Comparison of ENCODE assay signal across 13 mouse cellular contexts in genomic region chr2:71956463-71956862, GRCm38 (mm10). TPM values are rescaled to one million over a fixed set of nuclear protein-coding genes. Genes with fewer than 3 reads are reported as not detected.
DNase-seq lines count a peak whose midpoint lies in the region; ATAC-seq lines count a peak whose summit lies in the region.
"Had no signal": no experiment of that assay in that cellular context is flagged by ENCODE, and none has a peak within 500 bp of the region (broad histone marks: within the 10 kb centered on the region; RNA-seq: fewer than 3 reads in every experiment).

No protein-coding gene starts in this region.

- no peaks in the 10 kb centered on the region for H3K9me3 ChIP-seq in kidney, embryonic 14.5 days (ENCODE audit: control insufficient read depth, low read length)
- H3K9me3 ChIP-seq: embryonic facial prominence, embryonic 12.5 days; hindbrain, embryonic 15.5 days had no signal

- no peak overlapping the region for H3K9ac ChIP-seq in kidney, embryonic 14.5 days (ENCODE audit: low read depth, low read length)
- H3K9ac ChIP-seq: embryonic facial prominence, embryonic 12.5 days; hindbrain, embryonic 15.5 days had no signal

- 54% methylated on average over 5 of the region's 5 CpGs for WGBS in kidney, embryonic 14.5 days

- H3K36me3 ChIP-seq in kidney, embryonic 14.5 days (ENCODE audit: control insufficient read depth, insufficient read depth, low read length), result no peaks in the 10 kb centered on the region
- H3K36me3 ChIP-seq: embryonic facial prominence, embryonic 12.5 days; hindbrain, embryonic 15.5 days had no signal

- no peak for ATAC-seq in kidney, embryonic 14.5 days (ENCODE audit: low FRiP score, low TSS enrichment)
- ATAC-seq: Patski had no signal

- no peak overlapping the region for H3K27ac ChIP-seq in kidney, embryonic 14.5 days (ENCODE audit: low read depth, low read length)
- H3K27ac ChIP-seq: embryonic facial prominence, embryonic 12.5 days; hindbrain, embryonic 15.5 days had no signal

- no peaks in the 10 kb centered on the region for H3K27me3 ChIP-seq in kidney, embryonic 14.5 days (ENCODE audit: control insufficient read depth, insufficient read depth, low read length)
- H3K27me3 ChIP-seq: CH12.LX; embryonic facial prominence, embryonic 12.5 days; hindbrain, embryonic 15.5 days had no signal

- no peak overlapping the region for H3K4me3 ChIP-seq in kidney, embryonic 14.5 days (ENCODE audit: low read length)
- H3K4me3 ChIP-seq: embryonic facial prominence, embryonic 12.5 days; hindbrain, embryonic 15.5 days had no signal

- no peak overlapping the region for H3K4me2 ChIP-seq in kidney, embryonic 14.5 days (replicated peaks; ENCODE audit: low read depth, low read length)
- H3K4me2 ChIP-seq: embryonic facial prominence, embryonic 12.5 days; hindbrain, embryonic 15.5 days had no signal

- DNase-seq in kidney, adult 9 months, result peak; percentile 14
- DNase-seq in ES-CJ7 (ENCODE audit: low read depth, low spot score), result peak; percentile 23
- peak; percentile 29 for DNase-seq in ZHBTc4 (ENCODE audit: low read depth, low spot score)
- peak; percentile 61 to 72 for DNase-seq in cerebellum, postnatal 25 days
- DNase-seq in adipocyte (ENCODE audit: low spot score), result no peak
- DNase-seq in right cerebral cortex, postnatal 25 days, result no peak
- DNase-seq: adrenal gland, postnatal 14 days; liver had no signal

- no peaks in the 10 kb centered on the region for H3K4me1 ChIP-seq in kidney, embryonic 14.5 days (ENCODE audit: control insufficient read depth, insufficient read depth, low read length)
- H3K4me1 ChIP-seq: embryonic facial prominence, embryonic 12.5 days; hindbrain, embryonic 15.5 days had no signal

RNA-seq across cellular contexts. Expression of gene Rapgef4, which starts 24.6 kb away (rescaled TPM):
- polyA plus RNA-seq in kidney, embryonic 14.5 days (2014; fragmentation: Nextera tagmentation; extraction: Ambion mirVana), result 4.2 and 5.1 TPM in 2 replicates

Comparison
In these comparisons a context has a peak if more than half of its experiments do, and no peak if none do; other contexts are left out.
1. DNase-seq: peak in kidney, adult 9 months (single experiment), ES-CJ7 (single experiment), ZHBTc4 (single experiment) and cerebellum, postnatal 25 days (2 of 2); none in adipocyte (single experiment) and right cerebral cortex, postnatal 25 days (single experiment).